Mouse (Mus musculus) forebrain, embryonic 12.5 days (tissue): ENCODE data around the gene Gm8271. TPM values are rescaled to one million over a fixed set of nuclear protein-coding genes. Genes with fewer than 3 reads are reported as not detected.
"Not testable (repeated sequence)": the region's sequence is repeated elsewhere in the genome, so short reads cannot be mapped to it uniquely, and the experiment has no call there.

Experiments
- ATAC-seq: fragments of 200-750 bp; cut with Nextera tagmentation; 2 replicates; pipeline ENCODE4 v1.8.0; 2017; ENCODE audit warnings: moderate TSS enrichment; ENCODE audit not compliant: low FRiP score
- H3K27ac ChIP-seq: fragments of 300-500 bp; sonication (generic); 2 replicates; pipeline ENCODE4 v1.5.1; 2016; ENCODE audit warnings: mild to moderate bottlenecking
- H3K27me3 ChIP-seq: fragments of 300-500 bp; sonication (generic); 2 replicates; pipeline ENCODE4 v1.6.1; 2016; ENCODE audit warnings: mild to moderate bottlenecking
- H3K36me3 ChIP-seq: fragments of 300-500 bp; sonication (generic); replicated peaks from 2 replicates; pipeline ENCODE4 v1.6.1; 2016; ENCODE audit warnings: mild to moderate bottlenecking
- H3K4me1 ChIP-seq: fragments of 300-500 bp; sonication (generic); 2 replicates; pipeline ENCODE4 v1.6.1; 2016
- H3K4me2 ChIP-seq: fragments of 300-500 bp; sonication (generic); 2 replicates; pipeline ENCODE4 v1.6.1; 2016; ENCODE audit warnings: mild to moderate bottlenecking, moderate library complexity
- H3K4me3 ChIP-seq: fragments of 300-500 bp; sonication (generic); replicated peaks from 2 replicates; pipeline ENCODE4 v1.5.1; 2016; ENCODE audit warnings: mild to moderate bottlenecking
- H3K9ac ChIP-seq: fragments of 300-500 bp; sonication (generic); 2 replicates; pipeline ENCODE4 v1.6.1; 2016; ENCODE audit warnings: mild to moderate bottlenecking
- H3K9me3 ChIP-seq: fragments of 300-500 bp; sonication (generic); 2 replicates; pipeline ENCODE4 v1.6.1; 2016
- WGBS: fragments of 180-500 bp; shearing (Covaris S2); methylation state at CpG from one replicate; pipeline ENCODE4 v1.1.7; 2016; 5-methylcytosine and 5-hydroxymethylcytosine counted together
- polyA plus RNA-seq: library from polyadenylated mRNA; unstranded; fragments of >200 nt; fragmentation: Nextera tagmentation; extraction: Ambion mirVana; gene quantifications from 2 replicates; pipeline ENCODE4 v1.2.1, GENCODE M21; 2016

The Gm8271 gene
- not detected in 2 replicates for polyA plus RNA-seq

- not testable (repeated sequence) for H3K4me3 ChIP-seq, H3K36me3 ChIP-seq, H3K4me2 ChIP-seq, ATAC-seq, H3K27me3 ChIP-seq, H3K9ac ChIP-seq, H3K27ac ChIP-seq, H3K4me1 ChIP-seq, H3K9me3 ChIP-seq
- WGBS = no CpG with 5 or more reads among the region's 3 CpGs
These were observed at the start of gene Gm8271 for GRCm38 (mm10) chr14:5185493-5185892. Gene Gm8271, plus strand, starts transcription at chr14:5185793.

GRCm38 (mm10) chr14:5164235-5164634 lies 21.4 kb upstream of the Gm8271 start, which contains the start of gene Gm3317:
Gene Gm3317, plus strand, starts transcription at chr14:5164535.
- not testable (repeated sequence) for H3K9ac ChIP-seq

More at GRCm38 (mm10) chr14:5164235-5164634, 21.4 kb upstream of the Gm8271 start, which contains the start of gene Gm3317:
- no CpG with 5 or more reads among the region's 1 CpGs for WGBS
- ATAC-seq, H3K4me2 ChIP-seq, H3K4me1 ChIP-seq, H3K27ac ChIP-seq, H3K27me3 ChIP-seq, H3K9me3 ChIP-seq, H3K36me3 ChIP-seq, H3K4me3 ChIP-seq: not testable (repeated sequence)

Other genes starting within 250 kb of the Gm8271 start
- gene Gm8297, start 201.9 kb upstream of the Gm8271 start, polyA plus RNA-seq = not detected in 2 replicates
- gene Gm3298, start 169.9 kb upstream of the Gm8271 start, polyA plus RNA-seq = 0.58 TPM in 1 of 2 replicates, not detected in the other
- not detected in 2 replicates for gene 4930555G01Rik, start 135.2 kb upstream of the Gm8271 start, polyA plus RNA-seq
- 2.5 and 4.0 TPM in 2 replicates for gene Gm8281, start 114.8 kb upstream of the Gm8271 start, polyA plus RNA-seq
- not detected in 2 replicates for gene Gm8279, start 54.3 kb upstream of the Gm8271 start, polyA plus RNA-seq
- not detected in 2 replicates for gene Gm3317, start 21.3 kb upstream of the Gm8271 start, polyA plus RNA-seq
- not detected in 2 replicates for gene Gm3526, start 74.8 kb downstream of the Gm8271 start, polyA plus RNA-seq
- not detected in 2 replicates for gene Gm3542, start 149.1 kb downstream of the Gm8271 start, polyA plus RNA-seq
- 0.47 TPM in 1 of 2 replicates, not detected in the other for gene Gm3500, start 203.3 kb downstream of the Gm8271 start, polyA plus RNA-seq